Mouse (Mus musculus) layer of hippocampus, postnatal 25 days (tissue): Measurements from ENCODE around the gene Bhlha15. TPM values are rescaled to one million over a fixed set of nuclear protein-coding genes. Genes with fewer than 3 reads are reported as not detected.

Experiments
- DNase-seq, 2 experiments: peaks; one replicate each; pipeline ENCODE4 v3.0.0; 2022; ENCODE audit warnings: mixed read lengths in 2 of 2, low spot score in 1 of 2; ENCODE audit errors: extremely low spot score in 1 of 2
- total RNA-seq, 2 experiments: library from RNA; stranded (reverse); gene quantifications; 2 replicates each; pipeline ENCODE4 v1.2.3; 2021

The Bhlha15 gene
- total RNA-seq, 2 experiments from 2014 or later, result 0.17 to 0.26 TPM

- DNase-seq, result no peak
Measured at GRCm38 (mm10) chr5:144223899-144224816, 34.1 kb downstream of the Bhlha15 start.

- DNase-seq, result no peak
Measured at GRCm38 (mm10) chr5:144226220-144226619, 36.1 kb downstream of the Bhlha15 start.

GRCm38 (mm10) chr5:144230216-144230615 lies 40.1 kb downstream of the Bhlha15 start:
- DNase-seq, result no peak

GRCm38 (mm10) chr5:144231410-144231809 lies 41.3 kb downstream of the Bhlha15 start:
- no peak for DNase-seq

- DNase-seq, result no peak
Measured at GRCm38 (mm10) chr5:144232531-144232930, 42.4 kb downstream of the Bhlha15 start.

- no peak for DNase-seq
Measured at GRCm38 (mm10) chr5:144234222-144234621, 44.1 kb downstream of the Bhlha15 start.

GRCm38 (mm10) chr5:144234714-144235113 lies 44.6 kb downstream of the Bhlha15 start:
- no peak for DNase-seq

- DNase-seq, result no peak
Measured at GRCm38 (mm10) chr5:144238969-144239368, 48.9 kb downstream of the Bhlha15 start.

Other genes with a start within 250 kb of the Bhlha15 start
- 10 to 100 TPM; 35.2 to 38.2 TPM for gene Ccz1, start 175.4 kb upstream of the Bhlha15 start, total RNA-seq
- gene Ocm, start 163.6 kb upstream of the Bhlha15 start, total RNA-seq, result not detected
- gene Lmtk2, start 89.8 kb upstream of the Bhlha15 start, total RNA-seq, result 10 to 100 TPM; 92.3 to 94.2 TPM
- 100 to 1,000 TPM in 1 of 2 experiments, 10 to 100 TPM in 1; 92.5 to 109 TPM for gene Tecpr1, start 33.3 kb downstream of the Bhlha15 start, total RNA-seq
- gene Bri3, start 54.2 kb downstream of the Bhlha15 start, total RNA-seq, result 10 to 100 TPM; 69.3 to 70.2 TPM
- under 1 TPM; 0.42 to 0.49 TPM for gene Baiap2l1, start 167.8 kb downstream of the Bhlha15 start, total RNA-seq